Mouse (Mus musculus): ENCODE data around the gene Spg7. TPM values are rescaled to one million over a fixed set of nuclear protein-coding genes. Genes with fewer than 3 reads are reported as not detected.
A peak's percentile ranks its signal among the peaks of the same experiment; 100 is the strongest.

Gene Spg7
- polyA plus RNA-seq, 1 experiment from 2014 or later, result 37.5 TPM

DNA sequence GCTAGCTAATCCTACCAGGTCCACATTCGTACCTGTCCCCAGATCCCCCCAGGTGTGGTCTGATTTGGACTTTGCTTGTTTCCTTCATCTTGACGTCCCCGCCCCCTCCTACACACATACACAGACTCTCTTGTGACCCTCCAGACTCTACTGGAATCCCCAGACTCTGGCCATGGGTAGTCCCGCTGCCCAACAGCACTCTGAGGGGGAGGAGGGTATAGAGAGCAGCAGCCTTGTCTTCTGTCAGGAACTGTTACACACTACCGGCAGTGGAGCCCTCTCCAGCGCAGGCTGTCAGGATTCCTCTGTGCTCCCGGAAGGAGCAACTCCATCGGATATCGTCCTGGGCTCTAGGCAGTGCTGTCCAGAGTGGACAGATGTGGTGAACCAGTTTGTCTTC is 68.3 kb downstream of the Spg7 start:
- Histone ChIP-seq H3K9me3 (replicated peaks; ENCODE audit: control insufficient read depth, low read length) (no peaks in the 10 kb centered on the region), H3K27me3 (ENCODE audit: control insufficient read depth, insufficient read depth, low read length) (no peaks in the 10 kb centered on the region), H3K4me2 (ENCODE audit: low read depth, low read length) (no peak overlapping the region), H3K27ac (replicated peaks; ENCODE audit: low read depth, low read length) (no peak overlapping the region), H3K36me3 (replicated peaks; ENCODE audit: control insufficient read depth, insufficient read depth, low read depth, low read length) (no peaks in the 10 kb centered on the region), H3K4me3 (ENCODE audit: low read depth, low read length) (no peak overlapping the region), H3K9ac (replicated peaks; ENCODE audit: low read length) (no peak overlapping the region), H3K4me1 (ENCODE audit: control insufficient read depth, insufficient read depth, low read length) (no peaks in the 10 kb centered on the region)
- WGBS, result 76% methylated on average over 9 of the region's 9 CpGs
- DNase-seq (ENCODE audit: low spot score) (no peak), ATAC-seq (replicated peaks; ENCODE audit: insufficient number of reproducible peaks, low FRiP score, low TSS enrichment, low read depth) (no peak)

GRCm38 (mm10) chr8:123132953-123133352 is 70.2 kb downstream of the Spg7 start:
- WGBS, result 91% methylated on average over 2 of the region's 2 CpGs
- ATAC-seq (replicated peaks; ENCODE audit: insufficient number of reproducible peaks, low FRiP score, low TSS enrichment, low read depth), result no peak
- H3K27me3 ChIP-seq (ENCODE audit: control insufficient read depth, insufficient read depth, low read length), result no peaks in the 10 kb centered on the region

DNA sequence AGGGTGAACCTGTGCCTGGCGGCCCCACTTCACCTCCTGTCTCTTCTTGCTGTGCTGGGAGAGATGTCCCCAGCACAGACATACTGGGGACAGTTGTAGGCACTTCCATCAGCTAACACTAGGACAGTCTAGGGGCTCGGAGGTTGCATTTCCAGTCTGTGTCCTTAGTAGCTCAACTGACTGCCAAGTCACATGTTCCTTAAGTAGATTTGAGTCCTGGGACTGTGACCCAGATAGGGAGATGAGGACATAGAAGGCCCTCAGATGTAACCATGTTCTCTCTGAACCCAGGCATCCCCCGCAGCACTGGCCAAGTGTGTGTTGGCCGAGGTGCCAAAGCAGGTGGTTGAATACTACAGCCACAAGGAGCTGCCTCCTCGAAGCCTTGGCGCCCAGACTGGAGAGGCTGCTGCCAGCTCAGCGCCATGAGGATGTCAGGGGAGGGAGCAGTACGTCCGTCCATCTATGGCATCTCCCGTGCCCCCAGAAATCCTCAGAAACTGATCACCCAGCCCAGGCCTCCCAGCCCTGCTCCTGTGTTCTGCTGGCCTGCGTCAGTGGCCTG is 71.5 kb downstream of the Spg7 start:
- no peak for DNase-seq (ENCODE audit: low spot score)
- Histone ChIP-seq H3K27ac (replicated peaks; ENCODE audit: low read depth, low read length) (no peak overlapping the region), H3K36me3 (replicated peaks; ENCODE audit: control insufficient read depth, insufficient read depth, low read depth, low read length) (no peaks in the 10 kb centered on the region), H3K4me2 (ENCODE audit: low read depth, low read length) (no peak overlapping the region), H3K9me3 (replicated peaks; ENCODE audit: control insufficient read depth, low read length) (no peaks in the 10 kb centered on the region), H3K4me3 (ENCODE audit: low read depth, low read length) (no peak overlapping the region), H3K4me1 (ENCODE audit: control insufficient read depth, insufficient read depth, low read length) (no peaks in the 10 kb centered on the region), H3K9ac (replicated peaks; ENCODE audit: low read length) (no peak overlapping the region), H3K27me3 (ENCODE audit: control insufficient read depth, insufficient read depth, low read length) (no peaks in the 10 kb centered on the region)
- WGBS, result 83% methylated on average over 11 of the region's 11 CpGs
- ATAC-seq (replicated peaks; ENCODE audit: insufficient number of reproducible peaks, low FRiP score, low TSS enrichment, low read depth), result no peak

More at GRCm38 (mm10) chr8:123132953-123133352, 70.2 kb downstream of the Spg7 start:
- Histone ChIP-seq H3K36me3 (replicated peaks; ENCODE audit: control insufficient read depth, insufficient read depth, low read depth, low read length) (no peaks in the 10 kb centered on the region), H3K9ac (replicated peaks; ENCODE audit: low read length) (no peak overlapping the region), H3K9me3 (replicated peaks; ENCODE audit: control insufficient read depth, low read length) (no peaks in the 10 kb centered on the region), H3K4me2 (ENCODE audit: low read depth, low read length) (no peak overlapping the region), H3K4me1 (ENCODE audit: control insufficient read depth, insufficient read depth, low read length) (no peaks in the 10 kb centered on the region), H3K4me3 (ENCODE audit: low read depth, low read length) (no peak overlapping the region), H3K27ac (replicated peaks; ENCODE audit: low read depth, low read length) (no peak overlapping the region)
- DNase-seq (ENCODE audit: low spot score), result no peak

DNA sequence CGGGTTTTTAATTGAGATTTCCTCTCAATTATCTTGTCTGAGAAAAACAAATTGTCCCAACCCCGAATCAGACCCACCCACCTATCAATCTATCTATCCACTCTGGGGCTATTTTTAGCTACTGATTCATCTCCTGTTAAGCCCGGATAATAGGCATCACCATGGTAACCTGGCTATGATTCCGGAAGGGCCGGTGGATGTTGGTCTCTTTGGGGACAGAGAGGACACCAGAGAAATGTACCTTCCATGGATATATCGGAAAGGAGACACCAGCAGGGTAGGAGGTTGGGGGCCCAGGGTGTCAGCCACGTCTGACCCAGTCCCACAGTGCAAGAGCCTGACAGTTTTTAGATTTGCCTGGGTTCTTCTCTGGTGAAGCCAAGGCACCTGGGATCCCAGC is 72.7 kb downstream of the Spg7 start:
- DNase-seq (ENCODE audit: low spot score) (no peak), ATAC-seq (replicated peaks; ENCODE audit: insufficient number of reproducible peaks, low FRiP score, low TSS enrichment, low read depth) (no peak)
- H3K4me2 ChIP-seq (ENCODE audit: low read depth, low read length), result no peak overlapping the region
- H3K4me3 ChIP-seq (ENCODE audit: low read depth, low read length), result no peak overlapping the region
- H3K9me3 ChIP-seq (replicated peaks; ENCODE audit: control insufficient read depth, low read length), result no peaks in the 10 kb centered on the region
- no peaks in the 10 kb centered on the region for H3K36me3 ChIP-seq (replicated peaks; ENCODE audit: control insufficient read depth, insufficient read depth, low read depth, low read length)
- no peaks in the 10 kb centered on the region for H3K27me3 ChIP-seq (ENCODE audit: control insufficient read depth, insufficient read depth, low read length)
- H3K9ac ChIP-seq (replicated peaks; ENCODE audit: low read length), result no peak overlapping the region
- WGBS, result 21% methylated on average over 7 of the region's 7 CpGs
- no peak overlapping the region for H3K27ac ChIP-seq (replicated peaks; ENCODE audit: low read depth, low read length)
- no peaks in the 10 kb centered on the region for H3K4me1 ChIP-seq (ENCODE audit: control insufficient read depth, insufficient read depth, low read length)

GRCm38 (mm10) chr8:123135806-123136205 is 73.1 kb downstream of the Spg7 start:
- WGBS, result 43% methylated on average over 9 of the region's 9 CpGs
- no peaks in the 10 kb centered on the region for H3K9me3 ChIP-seq (replicated peaks; ENCODE audit: control insufficient read depth, low read length)
- H3K27ac ChIP-seq (replicated peaks; ENCODE audit: low read depth, low read length), result no peak overlapping the region
- no peak overlapping the region for H3K4me3 ChIP-seq (ENCODE audit: low read depth, low read length)
- ATAC-seq (replicated peaks; ENCODE audit: insufficient number of reproducible peaks, low FRiP score, low TSS enrichment, low read depth) (no peak), DNase-seq (ENCODE audit: low spot score) (no peak)
- no peaks in the 10 kb centered on the region for H3K27me3 ChIP-seq (ENCODE audit: control insufficient read depth, insufficient read depth, low read length)
- H3K4me1 ChIP-seq (ENCODE audit: control insufficient read depth, insufficient read depth, low read length), result no peaks in the 10 kb centered on the region
- H3K9ac ChIP-seq (replicated peaks; ENCODE audit: low read length), result no peak overlapping the region
- no peak overlapping the region for H3K4me2 ChIP-seq (ENCODE audit: low read depth, low read length)
- H3K36me3 ChIP-seq (replicated peaks; ENCODE audit: control insufficient read depth, insufficient read depth, low read depth, low read length), result no peaks in the 10 kb centered on the region

GRCm38 (mm10) chr8:123136287-123136686 is 73.5 kb downstream of the Spg7 start:
- no peaks in the 10 kb centered on the region for H3K9me3 ChIP-seq (replicated peaks; ENCODE audit: control insufficient read depth, low read length)
- no peak overlapping the region for H3K4me3 ChIP-seq (ENCODE audit: low read depth, low read length)
- H3K9ac ChIP-seq (replicated peaks; ENCODE audit: low read length), result no peak overlapping the region
- H3K27ac ChIP-seq (replicated peaks; ENCODE audit: low read depth, low read length), result no peak overlapping the region
- no peaks in the 10 kb centered on the region for H3K4me1 ChIP-seq (ENCODE audit: control insufficient read depth, insufficient read depth, low read length)
- no peaks in the 10 kb centered on the region for H3K36me3 ChIP-seq (replicated peaks; ENCODE audit: control insufficient read depth, insufficient read depth, low read depth, low read length)
- no peak overlapping the region; the same call in 1 of the 2 replicates for H3K4me2 ChIP-seq (ENCODE audit: low read depth, low read length)
- 79% methylated on average over 9 of the region's 9 CpGs for WGBS
- H3K27me3 ChIP-seq (ENCODE audit: control insufficient read depth, insufficient read depth, low read length), result no peaks in the 10 kb centered on the region
- ATAC-seq (replicated peaks; ENCODE audit: insufficient number of reproducible peaks, low FRiP score, low TSS enrichment, low read depth) (no peak), DNase-seq (ENCODE audit: low spot score) (no peak)

DNA sequence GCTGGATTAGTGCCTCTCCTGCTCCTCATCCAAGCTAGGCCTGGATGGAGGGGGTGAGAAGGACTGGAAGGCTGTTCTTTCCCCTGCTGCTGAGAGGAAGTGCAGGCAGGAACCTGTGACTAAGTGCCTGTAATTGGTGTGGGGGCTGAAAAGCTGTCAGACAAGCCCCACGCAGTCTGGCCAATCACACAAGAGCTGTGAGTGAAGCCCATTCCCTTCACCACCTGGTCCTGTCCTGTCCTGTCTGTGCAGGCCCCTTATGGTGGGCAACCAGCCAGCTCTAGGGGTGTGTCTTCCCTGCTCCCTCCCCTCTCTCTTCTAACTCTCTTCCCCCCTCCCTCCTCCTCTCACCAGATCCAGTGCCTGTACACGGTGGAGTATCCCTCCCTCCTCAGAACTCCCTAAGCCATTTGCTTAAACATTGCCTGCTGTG is 74.9 kb downstream of the Spg7 start:
- 17% methylated on average over 2 of the region's 2 CpGs for WGBS
- DNase-seq (ENCODE audit: low spot score), result peak; percentile 77
- no peak overlapping the region; the same call in 1 of the 2 replicates for H3K27ac ChIP-seq (replicated peaks; ENCODE audit: low read depth, low read length)

GRCm38 (mm10) chr8:123138741-123139140 is 76.0 kb downstream of the Spg7 start:
- Histone ChIP-seq H3K9ac (replicated peaks; ENCODE audit: low read length) (no peak overlapping the region), H3K9me3 (replicated peaks; ENCODE audit: control insufficient read depth, low read length) (no peaks in the 10 kb centered on the region), H3K4me3 (ENCODE audit: low read depth, low read length) (no peak overlapping the region), H3K36me3 (replicated peaks; ENCODE audit: control insufficient read depth, insufficient read depth, low read depth, low read length) (no peaks in the 10 kb centered on the region), H3K4me1 (ENCODE audit: control insufficient read depth, insufficient read depth, low read length) (no peaks in the 10 kb centered on the region), H3K27me3 (ENCODE audit: control insufficient read depth, insufficient read depth, low read length) (no peaks in the 10 kb centered on the region), H3K4me2 (ENCODE audit: low read depth, low read length) (no peak overlapping the region), H3K27ac (replicated peaks; ENCODE audit: low read depth, low read length) (no peak overlapping the region)
- 62% methylated on average over 4 of the region's 4 CpGs for WGBS
- ATAC-seq (replicated peaks; ENCODE audit: insufficient number of reproducible peaks, low FRiP score, low TSS enrichment, low read depth) (no peak), DNase-seq (ENCODE audit: low spot score) (no peak)

More for the DNA sequence above, 74.9 kb downstream of the Spg7 start:
- H3K4me1 ChIP-seq (ENCODE audit: control insufficient read depth, insufficient read depth, low read length), result no peaks in the 10 kb centered on the region
- no peaks in the 10 kb centered on the region for H3K36me3 ChIP-seq (replicated peaks; ENCODE audit: control insufficient read depth, insufficient read depth, low read depth, low read length)
- H3K9me3 ChIP-seq (replicated peaks; ENCODE audit: control insufficient read depth, low read length), result no peaks in the 10 kb centered on the region
- H3K4me2 ChIP-seq (ENCODE audit: low read depth, low read length), result no peak overlapping the region
- peak; percentile 87 for ATAC-seq (replicated peaks; ENCODE audit: insufficient number of reproducible peaks, low FRiP score, low TSS enrichment, low read depth)
- no peak overlapping the region for H3K4me3 ChIP-seq (ENCODE audit: low read depth, low read length)
- H3K9ac ChIP-seq (replicated peaks; ENCODE audit: low read length), result no peak overlapping the region
- no peaks in the 10 kb centered on the region for H3K27me3 ChIP-seq (ENCODE audit: control insufficient read depth, insufficient read depth, low read length)

Measured in embryonic facial prominence, embryonic 11.5 days (tissue).